Mouse (Mus musculus): Measurements from ENCODE around the gene Apbb2. TPM values are rescaled to one million over a fixed set of nuclear protein-coding genes. Genes with fewer than 3 reads are reported as not detected.

Apbb2 gene
- polyA plus RNA-seq, 3 experiments from 2014 or later = 0.42 to 0.80 (median 0.55) TPM

DNA sequence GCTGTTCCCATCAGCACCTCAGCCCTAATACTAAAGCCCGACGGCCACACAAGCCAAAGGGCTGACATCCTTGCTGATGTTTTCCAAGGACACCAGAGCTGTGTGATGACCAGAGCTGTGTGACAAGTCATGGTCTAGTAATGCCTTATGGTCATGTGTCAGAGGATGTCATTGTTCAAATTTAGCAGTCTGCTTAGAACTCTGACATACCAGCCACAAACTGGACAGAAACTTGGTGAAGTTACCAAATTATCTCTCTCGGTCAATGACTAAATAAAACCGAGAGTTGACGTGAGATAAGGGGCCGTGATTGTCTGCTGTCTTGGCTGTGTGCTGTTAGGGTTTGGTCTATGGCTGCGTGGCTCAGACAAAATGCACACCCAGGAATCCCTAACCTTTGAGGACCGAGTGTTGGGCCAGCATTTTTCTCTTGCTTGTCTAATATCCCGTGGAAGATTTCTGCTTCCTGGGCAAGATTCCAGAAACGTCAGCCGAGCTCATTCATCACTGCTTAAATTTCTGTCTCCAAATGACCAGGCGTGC lies 71.5 kb downstream of the Apbb2 start:
- ATAC-seq = no peak

DNA sequence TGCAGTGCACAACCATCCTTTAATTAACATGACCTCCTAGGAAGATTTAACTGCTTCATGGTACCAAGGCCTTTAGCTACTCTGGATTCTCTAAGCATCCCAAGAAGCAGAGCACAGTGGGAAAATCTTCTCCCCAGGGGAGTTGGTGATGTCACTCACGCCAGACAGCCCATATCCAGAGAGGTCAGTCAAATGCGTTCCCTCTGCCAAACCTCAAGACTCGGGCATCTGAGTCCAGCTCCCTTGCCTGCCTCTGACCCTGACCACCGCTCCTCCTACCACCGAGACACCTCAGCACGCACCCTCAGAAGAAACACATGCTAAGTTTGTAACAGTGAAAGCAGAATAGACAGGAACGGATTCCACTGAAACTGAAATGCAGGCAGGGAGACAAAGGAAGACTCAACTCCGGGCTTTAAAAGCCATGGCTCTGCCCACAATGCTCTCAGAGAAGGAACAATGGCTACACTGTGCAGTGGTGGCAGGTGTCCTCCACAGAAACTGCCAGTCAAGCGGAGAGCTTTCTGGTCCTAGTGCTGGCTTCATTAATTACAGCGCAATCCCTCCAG lies 72.9 kb downstream of the Apbb2 start:
- no peak for ATAC-seq

DNA sequence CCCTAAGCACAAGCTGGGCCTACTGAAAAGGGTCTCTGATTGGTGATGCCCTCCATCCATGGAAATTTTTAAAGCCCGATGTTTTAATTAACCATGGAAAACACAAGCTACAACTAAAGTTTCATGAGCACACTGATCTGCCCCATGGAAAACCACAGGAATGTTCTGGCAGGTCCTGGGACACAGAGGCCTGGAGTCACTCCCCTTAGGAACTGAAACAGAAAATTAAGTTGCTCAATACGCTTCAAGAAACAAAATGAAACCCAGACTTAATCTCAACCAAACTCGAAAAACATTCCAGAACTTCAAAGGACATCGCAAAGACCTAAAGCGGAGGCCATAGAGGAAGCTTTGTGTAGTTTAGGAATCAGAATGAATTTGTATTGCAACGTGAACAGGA lies 74.8 kb downstream of the Apbb2 start:
- no peak for ATAC-seq

DNA sequence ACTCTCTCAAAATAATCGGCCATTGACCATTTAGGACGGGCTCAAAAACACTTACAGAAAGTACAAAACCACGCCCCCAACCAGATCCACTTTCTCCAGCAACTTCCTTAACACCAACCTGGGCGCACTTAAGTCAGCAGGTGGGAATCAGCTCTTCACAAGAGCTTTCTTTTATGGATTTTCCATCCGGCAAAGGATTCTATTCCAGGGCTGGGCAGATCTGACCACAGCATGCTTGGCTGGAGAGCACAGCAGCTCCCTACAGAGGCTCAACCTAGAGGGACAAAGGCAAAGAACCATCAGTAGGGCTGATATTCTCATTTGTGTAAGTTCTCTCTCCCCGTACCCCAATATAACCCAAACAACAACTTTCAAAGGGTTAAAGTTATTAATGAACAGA lies 75.2 kb downstream of the Apbb2 start:
- ATAC-seq = no peak

DNA sequence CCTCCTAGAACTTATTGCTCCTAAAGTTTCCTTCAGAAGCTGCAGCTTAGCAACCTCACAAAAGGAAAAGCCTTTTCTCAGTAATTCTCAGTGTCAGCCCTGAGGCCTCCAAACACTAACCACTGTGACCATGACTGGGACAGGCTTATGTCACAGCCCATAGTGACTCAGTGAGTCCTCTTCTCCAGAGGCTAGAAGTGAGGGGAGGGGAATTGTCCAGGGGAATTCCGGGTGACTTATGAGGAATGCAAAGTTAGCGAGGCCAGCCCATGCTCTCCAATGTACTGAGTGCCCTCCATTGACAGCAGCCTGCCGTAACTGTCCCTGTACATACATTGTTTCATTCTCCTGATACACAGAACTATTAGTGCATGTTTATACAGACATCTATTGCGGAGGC lies 76.1 kb downstream of the Apbb2 start:
- ATAC-seq = no peak

DNA sequence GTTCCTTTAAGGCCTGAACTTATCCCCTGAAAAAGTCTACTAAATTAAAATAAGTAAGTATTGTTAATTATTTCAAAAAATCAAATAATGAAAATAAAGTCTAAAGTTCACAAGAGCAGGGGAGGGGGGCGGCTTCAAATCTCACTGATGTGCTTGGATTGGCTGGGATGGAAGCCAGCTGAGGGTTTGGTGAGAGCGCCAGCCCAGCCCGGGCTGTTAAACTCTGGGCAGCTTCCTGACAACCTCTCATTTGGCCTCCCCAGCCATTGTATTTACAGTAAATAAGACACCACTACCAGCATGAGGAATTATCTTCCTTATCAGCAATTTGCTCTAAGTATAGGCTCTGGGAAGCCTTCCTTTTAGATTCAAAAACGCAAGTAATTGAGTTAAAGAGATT lies 77.2 kb downstream of the Apbb2 start:
- ATAC-seq = no peak

DNA sequence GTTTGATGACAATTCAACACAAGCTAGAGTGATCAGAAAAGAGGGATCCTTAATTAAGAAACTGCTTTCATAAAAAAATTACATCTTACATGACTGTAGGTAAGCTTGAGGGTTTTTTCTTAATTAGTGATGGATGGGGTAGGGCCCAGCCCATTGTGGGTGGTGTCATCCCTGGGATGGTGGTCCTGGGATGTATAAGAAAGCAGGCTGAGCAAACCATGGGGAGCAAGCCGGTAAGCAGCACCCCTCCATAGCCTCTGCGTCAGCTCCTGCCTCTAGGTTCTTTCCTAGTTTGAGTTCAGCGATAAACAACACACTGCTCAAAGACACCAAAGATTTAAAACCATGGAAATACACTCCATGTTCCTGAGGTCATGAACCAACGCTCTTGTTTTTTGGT lies 78.3 kb downstream of the Apbb2 start:
- no peak for ATAC-seq

DNA sequence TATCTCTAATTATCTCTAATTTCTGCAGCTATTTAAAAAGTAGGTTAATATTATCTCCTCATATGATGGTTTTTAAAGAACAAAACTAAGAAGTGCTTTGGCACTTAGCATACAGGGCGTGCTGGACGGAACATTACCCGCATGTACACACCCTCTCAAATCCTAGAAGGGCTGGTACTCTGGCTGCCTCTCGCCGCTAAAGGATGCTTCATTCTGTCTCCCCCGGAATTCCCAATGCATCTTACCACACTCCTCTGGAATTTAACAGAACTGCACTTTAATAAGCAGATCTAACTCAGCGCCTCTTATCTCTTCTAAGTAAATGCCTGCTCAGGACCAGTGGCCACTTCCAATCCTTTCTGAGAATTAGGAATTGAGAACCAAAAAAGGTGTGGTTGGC lies 80.8 kb downstream of the Apbb2 start:
- ATAC-seq = no peak

DNA sequence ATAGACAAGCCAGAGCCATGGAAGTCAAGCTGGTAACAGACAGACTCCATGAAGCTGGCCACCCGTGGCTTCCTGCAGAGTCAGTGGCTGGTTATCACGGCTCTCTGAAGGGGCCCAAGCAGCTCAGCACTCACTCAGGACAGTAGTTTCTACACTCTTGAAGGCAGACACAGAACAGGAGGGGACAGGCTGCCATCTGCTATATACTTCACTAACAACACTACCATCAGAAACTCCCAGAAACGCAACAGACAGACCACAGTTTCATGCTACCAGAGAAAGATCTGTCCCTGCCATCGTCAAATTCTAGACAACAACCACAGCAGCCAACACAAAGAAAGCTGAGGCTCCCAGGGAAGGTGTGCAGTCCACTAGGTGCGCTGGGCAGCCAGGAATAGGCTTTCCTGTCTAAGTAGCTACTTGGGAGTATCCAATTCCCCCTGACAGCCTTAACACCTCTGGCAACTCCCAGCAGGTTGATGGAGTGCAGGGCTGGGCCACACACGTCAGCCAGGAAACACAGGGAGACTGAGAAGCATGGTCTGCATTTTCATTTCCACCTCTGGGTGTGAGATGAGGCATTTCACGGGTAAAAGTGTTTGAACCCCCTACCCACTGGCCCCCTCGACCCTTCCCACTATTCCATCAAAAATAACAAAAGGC lies 81.8 kb downstream of the Apbb2 start:
- no peak for ATAC-seq

DNA sequence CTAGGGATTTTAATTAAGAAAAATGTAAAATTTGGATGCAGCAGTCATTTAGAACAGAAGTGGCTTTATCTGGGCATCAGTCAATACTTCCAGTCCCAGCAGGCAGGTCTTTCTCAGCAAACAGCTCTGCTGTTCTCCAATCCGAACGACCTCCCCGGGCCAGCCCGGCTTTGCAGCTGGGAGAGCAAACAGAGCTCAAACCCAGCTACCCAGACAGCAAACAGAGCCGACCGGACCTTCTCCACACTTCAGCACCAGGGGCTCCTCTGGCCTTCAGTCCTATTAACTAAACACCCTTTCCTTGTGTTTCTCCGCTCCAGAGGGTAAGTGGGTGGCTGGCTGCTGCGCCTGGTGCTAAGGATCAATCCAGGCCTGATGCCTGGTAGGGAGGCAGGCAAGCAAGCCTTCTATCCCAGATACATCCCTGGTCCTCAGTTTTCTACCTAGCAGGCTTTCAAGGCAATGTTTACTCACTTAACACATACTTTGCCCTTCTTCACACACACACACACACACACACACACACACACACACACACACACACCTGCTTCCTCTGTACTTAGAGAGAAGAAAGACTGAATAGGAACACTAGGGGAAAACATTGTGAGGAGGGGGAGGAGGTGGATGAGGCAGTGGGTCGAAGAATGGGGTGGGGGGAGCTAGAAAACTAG lies 82.9 kb downstream of the Apbb2 start:
- no peak for ATAC-seq

DNA sequence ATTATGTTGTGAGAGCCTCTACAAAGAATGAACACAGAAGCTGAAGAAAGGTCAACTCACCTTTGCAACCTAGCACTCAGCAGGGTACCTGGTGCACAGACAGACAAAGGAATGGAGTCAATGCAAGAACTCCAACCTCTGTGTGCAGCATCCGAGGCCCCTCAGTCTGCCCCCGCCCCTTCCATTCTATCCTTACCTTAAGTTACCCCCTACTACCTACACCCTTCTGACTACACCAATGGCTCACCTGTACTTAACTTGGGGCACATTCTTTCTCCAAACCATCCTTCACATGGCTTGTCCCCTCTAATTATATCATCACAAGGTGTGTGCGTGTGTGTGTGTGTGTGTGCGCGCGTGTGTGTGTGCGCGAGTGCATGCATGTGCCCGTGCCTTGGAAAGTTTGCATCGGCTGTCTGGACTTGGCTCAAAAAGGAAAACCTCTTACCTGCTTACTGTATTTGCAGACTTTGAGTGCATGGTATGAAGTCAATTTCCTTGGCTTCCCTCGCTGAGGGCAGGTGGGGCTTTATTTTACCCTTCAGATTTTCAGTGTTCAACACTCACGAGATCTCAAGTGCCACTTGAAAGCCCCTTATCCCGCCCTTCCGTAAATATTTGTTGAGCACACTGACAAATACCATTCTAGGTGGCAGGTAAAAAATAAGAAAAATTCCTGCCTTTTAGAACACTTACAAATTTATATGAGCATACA lies 84.7 kb downstream of the Apbb2 start:
- ATAC-seq = no peak

DNA sequence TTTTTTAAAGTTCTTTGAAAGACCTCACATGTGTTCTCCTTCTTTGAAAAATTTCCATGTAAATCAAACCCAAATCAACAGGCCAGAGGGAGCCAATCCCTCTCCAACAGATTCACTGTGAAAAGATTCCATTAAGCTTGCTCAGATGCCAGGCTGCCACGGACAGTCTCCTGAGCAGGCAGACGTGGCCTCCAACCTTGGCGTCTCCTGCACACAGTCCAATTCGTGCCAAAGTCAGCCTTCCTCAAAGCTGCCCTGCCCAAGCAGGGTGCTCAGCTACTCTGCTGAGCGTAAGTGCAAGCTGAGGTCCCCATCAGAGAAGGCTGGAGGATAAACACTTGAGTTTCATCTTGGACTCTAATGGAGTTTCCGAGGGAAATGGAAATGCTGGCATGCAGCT lies 85.8 kb downstream of the Apbb2 start:
- no peak for ATAC-seq

DNA sequence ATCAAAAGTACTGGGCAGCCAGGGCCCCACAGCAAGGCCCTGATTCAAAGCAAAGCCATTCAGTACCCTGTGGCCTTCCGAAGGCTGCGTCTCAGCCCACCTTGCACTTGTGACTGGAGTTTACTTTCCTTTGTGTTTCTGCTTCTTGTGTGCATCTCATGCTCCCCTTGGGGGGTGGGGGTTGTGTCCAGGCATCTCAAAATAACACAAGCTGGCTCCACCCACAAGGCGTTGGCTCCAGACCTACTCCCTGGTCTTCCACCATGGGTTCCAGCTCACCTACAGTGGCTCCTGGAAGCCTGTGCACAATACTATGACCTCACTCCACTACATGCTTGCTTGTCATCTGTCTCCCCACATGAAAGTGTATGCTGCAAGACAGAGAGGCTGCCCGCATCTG lies 88.2 kb downstream of the Apbb2 start:
- no peak for ATAC-seq

DNA sequence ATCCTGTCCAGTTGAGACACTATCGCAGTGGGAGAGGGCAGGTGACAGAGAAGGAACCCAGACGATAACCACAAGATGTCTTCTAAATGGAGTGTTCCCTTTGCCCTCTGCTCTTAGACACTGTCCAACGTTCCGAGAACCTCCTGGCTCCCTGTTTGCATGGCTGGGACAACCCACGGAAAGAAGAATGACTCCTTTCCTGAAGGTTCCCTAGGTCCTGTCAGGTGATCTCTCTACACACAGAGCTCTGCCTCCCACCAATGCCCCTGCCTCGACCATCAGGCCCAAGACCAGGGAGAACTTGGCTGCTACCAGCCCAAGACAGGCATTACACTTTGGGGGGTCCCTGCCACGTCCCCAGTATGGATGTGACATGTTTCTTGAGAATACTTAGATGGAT lies 89.0 kb downstream of the Apbb2 start:
- no peak for ATAC-seq

DNA sequence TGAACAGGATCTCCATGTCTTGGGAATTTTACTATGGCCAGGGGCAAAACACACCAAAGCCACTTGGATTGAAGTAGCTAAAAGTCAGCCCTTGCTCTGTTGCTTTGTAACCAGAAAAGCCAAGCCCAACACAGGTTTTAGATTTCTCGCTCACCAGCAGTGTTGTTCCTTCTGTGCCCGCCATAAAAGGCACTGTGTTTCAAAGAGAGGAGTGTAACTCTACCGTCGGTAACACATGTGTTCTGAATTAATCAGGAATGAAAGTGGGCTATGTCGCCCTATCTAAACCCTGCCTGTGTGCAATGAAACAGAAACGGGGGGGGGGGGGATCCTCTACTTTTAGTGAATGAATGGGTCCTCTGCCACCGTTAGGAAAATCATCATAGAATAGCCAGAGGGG lies 90.0 kb downstream of the Apbb2 start:
- ATAC-seq = no peak

DNA sequence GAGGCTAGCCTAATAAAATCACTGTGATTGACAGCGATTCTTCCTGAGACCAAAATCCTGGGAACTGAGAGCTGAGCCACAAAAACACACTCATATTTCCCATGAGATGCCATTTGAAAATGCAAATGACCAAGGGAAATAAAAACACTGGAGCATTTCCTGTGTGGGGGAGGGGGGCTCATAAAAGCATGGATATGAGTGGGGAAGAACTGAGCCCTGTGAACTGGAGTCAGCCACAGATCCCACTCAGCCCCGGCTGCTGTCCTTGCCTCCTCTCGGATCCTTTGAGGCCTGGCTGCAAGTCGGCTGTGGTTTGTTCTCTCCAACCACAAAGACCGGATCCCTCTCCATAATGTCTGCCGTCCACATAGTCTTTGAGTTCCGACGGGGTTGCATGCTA lies 91.5 kb downstream of the Apbb2 start:
- ATAC-seq = no peak

DNA sequence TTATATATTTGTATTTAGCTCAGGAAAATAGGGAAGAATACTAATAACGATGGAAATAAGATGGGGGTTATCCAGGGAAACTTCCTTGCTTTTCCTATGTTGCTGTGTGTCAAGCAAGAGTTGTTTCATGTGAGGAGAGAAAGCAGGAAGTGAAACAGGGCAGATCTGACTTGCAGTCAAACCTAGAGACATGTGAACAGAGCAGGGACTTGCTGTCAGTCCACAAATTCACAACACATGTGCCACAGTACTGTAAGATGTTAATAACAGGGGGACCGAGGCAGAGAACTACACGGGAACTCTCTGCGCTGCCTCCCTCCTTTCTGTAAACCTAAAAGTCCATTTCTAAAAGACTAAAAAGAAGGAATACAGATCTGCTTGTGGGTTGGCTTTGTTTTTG lies 93.6 kb downstream of the Apbb2 start:
- ATAC-seq = no peak

DNA sequence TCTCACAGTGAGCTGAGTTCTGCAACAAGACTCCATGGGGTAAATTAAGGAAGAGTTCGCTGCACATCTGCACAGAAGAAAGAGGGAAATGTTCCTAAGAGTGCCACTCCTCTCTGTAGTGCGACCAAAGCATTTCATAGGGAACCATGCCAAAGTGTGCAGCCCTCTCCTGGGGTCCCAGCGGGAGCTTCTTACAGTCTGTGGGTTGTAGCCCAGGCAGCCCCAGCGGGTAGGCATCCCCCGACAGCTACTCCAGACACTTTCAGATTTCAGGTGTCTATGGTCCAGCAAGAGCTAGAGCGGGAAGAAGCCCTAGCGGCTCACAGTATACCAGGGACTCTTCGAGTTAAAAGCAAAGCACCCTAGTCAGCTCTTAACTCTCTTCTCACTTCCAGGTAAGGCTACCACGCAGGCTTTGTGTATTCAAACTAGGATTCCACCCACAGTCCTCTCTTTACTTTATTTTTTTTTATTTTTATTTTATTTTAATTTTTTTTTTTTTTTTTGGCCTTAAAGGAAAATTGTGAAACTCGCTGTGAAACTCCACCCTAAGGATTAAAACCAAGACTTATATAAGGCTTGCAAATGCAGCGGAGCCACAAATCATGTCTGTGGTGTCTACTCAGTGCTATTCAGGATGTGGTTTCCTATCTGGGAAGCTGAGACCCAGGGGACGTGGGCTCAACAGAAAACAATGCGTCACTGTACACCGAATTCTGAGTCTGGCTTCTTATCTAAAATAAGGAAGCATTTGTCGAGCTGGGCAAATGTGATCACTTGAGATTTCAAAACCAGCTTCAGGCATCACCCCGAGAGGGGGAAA lies 94.7 kb downstream of the Apbb2 start:
- no peak for ATAC-seq

DNA sequence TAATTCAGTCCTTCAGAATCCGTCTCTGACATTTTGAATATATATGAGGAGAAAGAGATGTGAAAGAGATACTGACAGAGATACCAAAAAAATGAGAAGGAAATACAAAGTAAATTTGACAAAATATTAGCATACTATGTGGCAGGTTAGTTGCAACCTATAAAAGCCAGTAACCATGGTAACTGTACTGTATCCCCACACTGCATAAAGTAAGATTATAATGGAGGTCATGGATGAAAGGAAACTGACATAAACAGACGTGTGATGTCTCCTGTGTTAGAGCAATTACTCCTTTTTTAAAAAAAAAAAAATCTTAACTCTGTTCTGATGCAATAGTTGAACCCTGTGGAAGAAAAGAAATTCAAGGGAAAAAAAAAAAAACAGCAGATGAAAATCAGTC lies 97.3 kb downstream of the Apbb2 start:
- ATAC-seq = no peak

DNA sequence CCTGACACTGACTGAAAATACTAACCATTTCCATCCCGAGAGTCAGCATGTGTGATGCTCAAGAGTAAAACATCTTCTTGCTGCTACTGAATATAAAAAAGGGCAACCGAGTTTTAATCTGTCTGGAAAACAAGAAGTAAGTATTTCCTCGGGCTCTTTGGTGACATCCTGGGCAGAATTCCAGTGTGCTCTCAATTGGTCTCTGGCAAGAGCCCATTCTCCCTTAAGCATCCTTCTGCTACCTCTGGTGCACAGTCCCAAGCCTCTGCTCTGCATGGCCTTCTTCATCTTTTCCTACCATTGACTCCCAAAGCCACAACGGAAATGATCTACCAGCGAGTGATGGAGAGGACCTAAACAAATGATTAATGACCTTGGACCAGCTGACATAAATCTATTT lies 99.1 kb downstream of the Apbb2 start:
- no peak for ATAC-seq

DNA sequence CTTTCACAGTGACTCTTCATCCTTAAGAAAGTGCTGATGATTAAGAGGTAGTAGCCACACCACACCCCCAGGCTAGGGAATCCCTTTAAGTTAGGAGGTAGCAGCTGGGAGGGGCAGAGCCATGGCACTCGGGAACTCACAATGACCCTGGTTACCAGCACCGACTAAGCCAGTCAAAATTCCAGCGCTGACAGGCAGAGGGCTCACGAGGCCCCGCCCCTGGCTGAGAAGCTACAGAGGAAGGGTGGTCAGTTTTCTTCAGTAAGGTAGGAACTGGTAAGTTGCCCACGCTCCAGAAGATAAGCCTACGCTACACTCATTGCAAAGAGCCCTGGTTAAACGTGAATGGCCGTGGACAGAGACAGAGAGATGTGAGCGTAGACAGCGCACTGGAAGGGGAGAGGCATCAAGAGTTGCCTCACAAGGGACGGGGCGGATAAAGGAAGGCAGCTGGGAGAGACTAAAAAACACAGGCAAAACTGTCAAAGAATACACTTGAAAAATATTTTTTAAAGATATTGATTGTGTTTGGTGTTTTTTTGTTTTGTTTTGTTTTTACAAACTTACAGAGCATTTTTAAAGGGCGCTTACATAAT lies 100.1 kb downstream of the Apbb2 start:
- no peak for ATAC-seq

DNA sequence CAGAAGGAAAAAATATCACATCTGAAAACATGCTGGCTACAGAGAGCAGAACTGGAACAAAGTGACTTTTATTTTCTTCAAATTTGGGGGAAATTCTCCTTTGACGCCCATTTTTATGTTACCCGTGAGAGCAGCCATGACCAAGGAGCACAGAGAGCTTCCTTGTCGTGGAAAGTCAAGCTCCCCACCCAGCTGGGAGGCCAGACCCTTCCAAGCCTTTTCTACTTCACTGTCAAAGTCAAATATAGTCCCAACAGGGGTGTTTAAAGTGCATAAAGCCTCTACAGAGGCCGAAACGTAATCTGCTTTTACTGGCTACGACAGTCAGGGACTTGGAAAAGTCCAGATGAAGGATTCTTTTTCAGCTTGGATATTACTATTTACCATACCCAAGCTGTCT lies 101.1 kb downstream of the Apbb2 start:
- no peak for ATAC-seq
